Mouse (Mus musculus): Measurements from ENCODE around the gene Rps17. TPM values are rescaled to one million over a fixed set of nuclear protein-coding genes. Genes with fewer than 3 reads are reported as not detected.

Rps17 gene
- total RNA-seq, 2 experiments from 2014 or later, result 3,883 to 5,139 TPM

Other genes starting within 250 kb of the Rps17 start
- gene Slc28a1, start 230.5 kb downstream of the Rps17 start, total RNA-seq (2014; fragmentation: Nextera tagmentation), result not detected in 2 replicates
- not detected in 2 replicates for gene Slc28a1, start 230.5 kb downstream of the Rps17 start, total RNA-seq (2017)
- 3.4 and 9.3 TPM in 2 replicates for gene Pde8a, start 131.7 kb downstream of the Rps17 start, total RNA-seq (2014; fragmentation: Nextera tagmentation)
- gene Pde8a, start 131.7 kb downstream of the Rps17 start, total RNA-seq (2017), result 1.8 and 6.2 TPM in 2 replicates
- gene Cpeb1, start 110.2 kb upstream of the Rps17 start, total RNA-seq (2014; fragmentation: Nextera tagmentation), result not detected in 2 replicates
- not detected in 2 replicates for gene Cpeb1, start 110.2 kb upstream of the Rps17 start, total RNA-seq (2017)
- gene Ap3b2, start 148.7 kb upstream of the Rps17 start, total RNA-seq (2014; fragmentation: Nextera tagmentation), result not detected in 2 replicates
- not detected in 2 replicates for gene Ap3b2, start 148.7 kb upstream of the Rps17 start, total RNA-seq (2017)
- not detected in 2 replicates for gene BC048679, start 153.0 kb upstream of the Rps17 start, total RNA-seq (2014; fragmentation: Nextera tagmentation)
- not detected in 2 replicates for gene BC048679, start 153.0 kb upstream of the Rps17 start, total RNA-seq (2017)
- 0.66 TPM in 1 of 2 replicates, not detected in the other for gene Fsd2, start 221.7 kb upstream of the Rps17 start, total RNA-seq (2014; fragmentation: Nextera tagmentation)
- 0.13 and 0.41 TPM in 2 replicates for gene Fsd2, start 221.7 kb upstream of the Rps17 start, total RNA-seq (2017)
- 9.2 and 14.1 TPM in 2 replicates for gene Whamm, start 226.0 kb upstream of the Rps17 start, total RNA-seq (2014; fragmentation: Nextera tagmentation)
- 18.4 and 19.3 TPM in 2 replicates for gene Whamm, start 226.0 kb upstream of the Rps17 start, total RNA-seq (2017)